Mouse (Mus musculus) kidney, postnatal 0 days (tissue): ENCODE data around the gene Zmiz1. TPM values are rescaled to one million over a fixed set of nuclear protein-coding genes. Genes with fewer than 3 reads are reported as not detected.

Source experiments
- ATAC-seq: fragments of 200-750 bp; cut with Nextera tagmentation; replicated peaks from 2 replicates; pipeline ENCODE4 v1.8.0; 2017; ENCODE audit warnings: low read depth, moderate number of reproducible peaks, moderate TSS enrichment, moderate library complexity; ENCODE audit not compliant: low FRiP score
- DNase-seq: peaks from one replicate; pipeline ENCODE4 v3.0.0-alpha.2; 2016; ENCODE audit warnings: low spot score
- H3K27ac ChIP-seq: fragments of 300-500 bp; sonication (generic); 2 replicates; pipeline ENCODE4 v1.5.1; 2014; ENCODE audit warnings: mild to moderate bottlenecking
- H3K27me3 ChIP-seq: fragments of 300-500 bp; sonication (generic); 2 replicates; pipeline ENCODE4 v1.6.1; 2014; ENCODE audit warnings: low read length, mixed read lengths; ENCODE audit not compliant: insufficient read depth
- H3K36me3 ChIP-seq: fragments of 300-500 bp; sonication (generic); 2 replicates; pipeline ENCODE4 v1.6.1; 2014; ENCODE audit warnings: low read length, mixed read lengths; ENCODE audit not compliant: insufficient read depth
- H3K4me1 ChIP-seq: fragments of 300-500 bp; sonication (generic); replicated peaks from 2 replicates; pipeline ENCODE4 v1.6.1; 2014; ENCODE audit warnings: antibody characterized with exemption, low read length, mixed read lengths; ENCODE audit not compliant: insufficient read depth
- H3K4me2 ChIP-seq: fragments of 300-500 bp; sonication (generic); 2 replicates; pipeline ENCODE4 v1.6.1; 2014; ENCODE audit warnings: mild to moderate bottlenecking, low read length, moderate library complexity, mixed read lengths
- H3K4me3 ChIP-seq: fragments of 300-500 bp; sonication (generic); replicated peaks from 2 replicates; pipeline ENCODE4 v1.5.1; 2014; ENCODE audit warnings: low read depth, low read length
- H3K9ac ChIP-seq: fragments of 300-500 bp; sonication (generic); 2 replicates; pipeline ENCODE4 v1.6.1; 2014; ENCODE audit warnings: low read depth, low read length
- H3K9me3 ChIP-seq: fragments of 300-500 bp; sonication (generic); replicated peaks from 2 replicates; pipeline ENCODE4 v1.6.1; 2016; ENCODE audit warnings: low read length, inconsistent platforms, mixed read lengths
- CTCF ChIP-seq: IDR thresholded peaks from 2 replicates; pipeline ENCODE4 v1.5.1; 2016; ENCODE audit warnings: antibody characterized with exemption, low read depth, mild to moderate bottlenecking, moderate library complexity
- WGBS: fragments of 180-500 bp; shearing (Covaris S2); extraction: QIAGEN DNeasy Blood & Tissue Kit; methylation state at CpG from one replicate; pipeline ENCODE4 v1.1.7; 2014; 5-methylcytosine and 5-hydroxymethylcytosine counted together
- microRNA-seq: library from miRNA; unstranded; fragments of <30 nt; microRNA quantifications from one replicate; pipeline ENCODE4, GENCODE M21; 2016
- polyA plus RNA-seq: library from polyadenylated mRNA; unstranded; fragments of >200 nt; fragmentation: Nextera tagmentation; extraction: Ambion mirVana; gene quantifications from 2 replicates; pipeline ENCODE4 v1.2.1, GENCODE M21; 2015

The Zmiz1 gene
- polyA plus RNA-seq, 1 experiment from 2014 or later, result 25.0 TPM

DNA sequence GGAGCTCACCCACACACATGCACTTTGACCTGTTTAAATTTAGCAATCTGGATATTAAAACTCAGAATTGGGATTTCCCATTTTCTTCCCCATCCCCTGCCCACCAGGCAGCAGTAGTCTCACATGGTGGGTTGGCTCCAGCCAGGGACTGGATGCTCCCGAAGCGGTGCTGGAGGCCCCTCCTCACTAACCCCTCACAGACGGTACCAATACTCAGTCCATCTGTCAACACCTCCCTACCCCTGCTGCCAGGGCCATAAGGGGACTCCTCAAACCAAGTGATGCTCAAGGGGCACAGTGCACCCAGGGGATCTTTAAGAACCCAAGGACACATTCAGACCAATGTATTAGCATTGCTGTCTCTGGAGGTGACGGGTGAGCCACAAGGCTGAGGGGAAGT lies 251.7 kb downstream of the Zmiz1 start:
- WGBS, result 53% methylated on average over 4 of the region's 4 CpGs
- Histone ChIP-seq H3K4me1 (peaks cover 24% of the 10 kb centered on the region), H3K27me3 (no peaks in the 10 kb centered on the region), H3K4me2 (no peak overlapping the region), H3K9ac (no peak overlapping the region), H3K9me3 (no peaks in the 10 kb centered on the region), H3K36me3 (no peaks in the 10 kb centered on the region), H3K4me3 (no peak overlapping the region), H3K27ac (peak overlapping the region; percentile 25; the same call in 1 of the 2 replicates)
- no peak for TF ChIP-seq CTCF
- no peak for ATAC-seq
- no peak for DNase-seq

DNA sequence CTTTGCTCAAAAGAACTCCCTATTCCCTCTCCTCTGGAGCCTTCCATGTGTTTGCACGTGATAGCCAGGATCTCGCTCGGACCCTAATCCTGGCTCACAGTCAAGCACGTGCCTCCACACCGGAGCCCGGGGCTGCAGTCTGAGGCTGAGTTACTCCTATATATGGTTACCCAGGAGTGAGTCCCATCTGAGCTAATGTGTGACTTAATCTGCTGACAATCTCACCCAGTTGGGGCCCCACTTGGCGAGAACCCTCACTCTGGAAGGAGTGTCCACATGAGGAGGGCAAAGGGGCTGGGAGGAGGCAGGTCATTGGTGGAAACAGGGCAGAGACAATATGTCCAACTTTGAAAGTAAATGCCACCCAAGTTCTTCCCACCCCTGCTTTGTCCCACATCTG lies 252.2 kb downstream of the Zmiz1 start:
- ATAC-seq (peak; percentile 21; the same call in 1 of the 2 replicates), DNase-seq (no peak)
- 21% methylated on average over 7 of the region's 7 CpGs for WGBS
- Histone ChIP-seq H3K4me2 (no peak overlapping the region), H3K4me1 (peaks cover 24% of the 10 kb centered on the region), H3K9me3 (no peaks in the 10 kb centered on the region), H3K9ac (no peak overlapping the region), H3K4me3 (no peak overlapping the region), H3K27me3 (no peaks in the 10 kb centered on the region), H3K36me3 (no peaks in the 10 kb centered on the region), H3K27ac (0 out of 2 replicates have a peak overlapping the region, but pooled peaks have one; percentile 25)
- TF ChIP-seq CTCF, result no peak

DNA sequence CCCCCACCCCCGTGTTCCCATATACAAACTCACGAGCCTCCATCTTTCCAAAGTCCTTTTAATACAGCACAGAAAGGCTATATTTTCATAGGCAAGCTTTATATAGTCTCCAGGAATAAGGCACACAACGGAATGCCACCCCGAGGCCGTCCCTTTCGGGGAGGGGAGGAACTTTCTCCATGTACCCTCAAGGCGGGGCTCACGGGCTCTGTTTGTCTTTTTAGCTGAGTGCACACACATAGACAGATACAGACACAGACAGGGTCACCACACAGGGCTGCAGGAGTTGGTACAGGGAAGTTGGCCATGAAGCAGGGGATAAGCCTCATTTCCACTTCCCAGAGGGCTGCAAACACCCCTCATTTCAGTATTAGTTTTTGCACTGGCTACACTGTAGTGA lies 252.6 kb downstream of the Zmiz1 start:
- Histone ChIP-seq H3K4me2 (no peak overlapping the region), H3K27me3 (no peaks in the 10 kb centered on the region), H3K27ac (0 out of 2 replicates have a peak overlapping the region, but pooled peaks have one; percentile 6), H3K4me3 (no peak overlapping the region), H3K4me1 (peaks cover 24% of the 10 kb centered on the region), H3K9ac (no peak overlapping the region), H3K9me3 (no peaks in the 10 kb centered on the region), H3K36me3 (no peaks in the 10 kb centered on the region)
- no peak for TF ChIP-seq CTCF
- ATAC-seq (no peak), DNase-seq (peak; percentile 36)
- 28% methylated on average over 8 of the region's 8 CpGs for WGBS

DNA sequence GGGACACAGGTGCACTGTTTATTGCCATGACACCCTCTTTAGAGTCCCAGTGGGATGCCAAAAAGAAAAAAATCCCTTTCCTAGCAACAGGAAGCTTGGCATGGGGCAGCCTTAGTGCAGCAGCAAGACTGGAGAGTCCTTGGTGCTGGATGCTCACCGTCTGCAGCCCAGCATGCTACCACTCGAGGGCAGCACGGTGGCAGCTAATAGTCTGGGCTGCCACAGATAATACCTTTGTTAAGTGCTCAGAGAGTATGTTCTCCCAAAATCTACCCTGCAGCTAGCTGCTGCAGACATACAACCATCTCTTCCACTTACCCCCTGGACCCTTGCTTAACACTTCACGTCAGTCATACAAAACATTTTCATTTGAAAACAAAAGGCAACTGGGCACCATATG lies 254.5 kb downstream of the Zmiz1 start:
- H3K27me3 ChIP-seq, result no peaks in the 10 kb centered on the region
- peak; percentile 62 for TF ChIP-seq CTCF
- WGBS, result 40% methylated on average over 4 of the region's 4 CpGs
- no peak overlapping the region for H3K4me2 ChIP-seq
- H3K4me3 ChIP-seq, result no peak overlapping the region
- no peak overlapping the region for H3K27ac ChIP-seq
- H3K9me3 ChIP-seq, result no peaks in the 10 kb centered on the region
- H3K36me3 ChIP-seq, result no peaks in the 10 kb centered on the region
- ATAC-seq (no peak), DNase-seq (peak; percentile 52)
- H3K9ac ChIP-seq, result no peak overlapping the region
- H3K4me1 ChIP-seq, result peaks cover 36% of the 10 kb centered on the region

Small RNA genes within 50 kb of the gene (microRNA-seq; reads per million reads assigned to microRNA genes)
- gene Mir3075, result 4.0 reads per million, percentile 12 among the genes with 10 or more reads in this experiment

Other genes starting within 250 kb of the Zmiz1 start
- gene Ppif, start 235.0 kb downstream of the Zmiz1 start, polyA plus RNA-seq, result 56.5 and 61.2 TPM in 2 replicates